In genomic region chr5:92872182-92872581, GRCm38 (mm10) we compare ENCODE assay signal across 10 mouse cellular contexts.
DNase-seq lines count a peak whose midpoint lies in the region; ATAC-seq and TF ChIP-seq lines count a peak whose summit lies in the region.
"Had no signal": no experiment of that assay in that cellular context is flagged by ENCODE, and none has a peak within 500 bp of the region (broad histone marks: within the 10 kb centered on the region; RNA-seq: fewer than 3 reads in every experiment).

No protein-coding gene starts in this region.

- peak; percentile 42 for TF ChIP-seq CTCF in gastrocnemius, adult 2 months (IDR thresholded peaks at IDR 0.05)
- peak; percentile 55 for TF ChIP-seq CTCF in midbrain, postnatal 0 days (IDR thresholded peaks at IDR 0.05)

- whole genome bisulfite sequencing in kidney, embryonic 14.5 days = 72% methylated on average over 4 of the region's 4 CpGs
- WGBS in midbrain, postnatal 0 days = 73% methylated on average over 4 of the region's 4 CpGs
- 81% methylated on average over 4 of the region's 4 CpGs for WGBS in midbrain, embryonic 10.5 days

- H3K4me3 ChIP-seq in gastrocnemius, adult 2 months = no peak overlapping the region
- no peak overlapping the region for H3K4me3 ChIP-seq in kidney, embryonic 14.5 days (ENCODE audit: low read length)
- no peak overlapping the region for H3K4me3 ChIP-seq in midbrain, postnatal 0 days (ENCODE audit: low read depth, low read length)
- H3K4me3 ChIP-seq in midbrain, embryonic 10.5 days = no peak overlapping the region
- H3K4me3 ChIP-seq: hindbrain, embryonic 13.5 days had no signal

- no peak overlapping the region for H3K9ac ChIP-seq in kidney, embryonic 14.5 days (ENCODE audit: low read depth, low read length)
- no peak overlapping the region for H3K9ac ChIP-seq in midbrain, postnatal 0 days (replicated peaks; ENCODE audit: low read length, poor library complexity, severe bottlenecking)
- H3K9ac ChIP-seq: hindbrain, embryonic 13.5 days; liver, embryonic 14.5 days had no signal

- no peak for ATAC-seq in kidney, embryonic 14.5 days (ENCODE audit: low FRiP score, low TSS enrichment)
- ATAC-seq in midbrain, postnatal 0 days (ENCODE audit: low FRiP score) = no peak

- H3K4me2 ChIP-seq in kidney, embryonic 14.5 days (replicated peaks; ENCODE audit: low read depth, low read length) = no peak overlapping the region
- no peak overlapping the region for H3K4me2 ChIP-seq in midbrain, postnatal 0 days (ENCODE audit: low read depth, low read length, poor library complexity, severe bottlenecking)
- H3K4me2 ChIP-seq: heart, embryonic 11.5 days; hindbrain, embryonic 13.5 days had no signal

- no peak for DNase-seq in gastrocnemius, adult 2 months
- DNase-seq in gastrocnemius, postnatal 25 days = no peak
- peak; percentile 38 to 41 for DNase-seq in kidney, postnatal 36 days
- DNase-seq in midbrain, postnatal 0 days (ENCODE audit: low spot score) = peak; percentile 55
- no peak for DNase-seq in midbrain, embryonic 10.5 days (ENCODE audit: low spot score)
- DNase-seq in adrenal gland, postnatal 14 days = no peak

- intact Hi-C loops in gastrocnemius, adult 2 months (cut with DNase I) = no loop called here

- H3K4me1 ChIP-seq in kidney, embryonic 14.5 days (ENCODE audit: control insufficient read depth, insufficient read depth, low read length) = peaks cover 7% of the 10 kb centered on the region; the same call in 1 of the 2 replicates
- H3K4me1 ChIP-seq in midbrain, postnatal 0 days (ENCODE audit: insufficient read depth, low read length) = no peaks in the 10 kb centered on the region
- H3K4me1 ChIP-seq in midbrain, embryonic 10.5 days = peaks cover 1% of the 10 kb centered on the region; the same call in 1 of the 2 replicates
- H3K4me1 ChIP-seq: hindbrain, embryonic 13.5 days had no signal

- no peak overlapping the region for H3K27ac ChIP-seq in gastrocnemius, adult 2 months
- no peak overlapping the region for H3K27ac ChIP-seq in kidney, embryonic 14.5 days (ENCODE audit: low read depth, low read length)
- H3K27ac ChIP-seq in midbrain, postnatal 0 days (ENCODE audit: low read depth, low read length) = no peak overlapping the region
- H3K27ac ChIP-seq in midbrain, embryonic 10.5 days (replicated peaks) = no peak overlapping the region
- H3K27ac ChIP-seq: hindbrain, embryonic 13.5 days; liver, embryonic 14.5 days had no signal

- H3K27me3 ChIP-seq in kidney, embryonic 14.5 days (ENCODE audit: control insufficient read depth, insufficient read depth, low read length) = no peaks in the 10 kb centered on the region
- H3K27me3 ChIP-seq in midbrain, postnatal 0 days (ENCODE audit: insufficient read depth, low read length) = no peaks in the 10 kb centered on the region
- no peaks in the 10 kb centered on the region for H3K27me3 ChIP-seq in midbrain, embryonic 10.5 days (ENCODE audit: low read depth, poor library complexity, severe bottlenecking)
- H3K27me3 ChIP-seq: hindbrain, embryonic 13.5 days had no signal

- H3K9me3 ChIP-seq in kidney, embryonic 14.5 days (ENCODE audit: control insufficient read depth, low read length) = peaks cover 5% of the 10 kb centered on the region; the same call in 1 of the 2 replicates
- no peaks in the 10 kb centered on the region for H3K9me3 ChIP-seq in midbrain, postnatal 0 days (ENCODE audit: low read length)
- H3K9me3 ChIP-seq in midbrain, embryonic 10.5 days (replicated peaks) = no peaks in the 10 kb centered on the region
- H3K9me3 ChIP-seq: hindbrain, embryonic 13.5 days had no signal

- no peaks in the 10 kb centered on the region for H3K36me3 ChIP-seq in kidney, embryonic 14.5 days (ENCODE audit: control insufficient read depth, insufficient read depth, low read length)
- H3K36me3 ChIP-seq in midbrain, postnatal 0 days (ENCODE audit: insufficient read depth, low read length) = no peaks in the 10 kb centered on the region
- peaks cover 10% of the 10 kb centered on the region; the same call in 1 of the 2 replicates for H3K36me3 ChIP-seq in midbrain, embryonic 10.5 days
- H3K36me3 ChIP-seq: hindbrain, embryonic 13.5 days had no signal

Comparison
In these comparisons a context has a peak if more than half of its experiments do, and no peak if none do; other contexts are left out.
1. DNase-seq: peak in kidney, postnatal 36 days (2 of 2) and midbrain, postnatal 0 days (single experiment); none in gastrocnemius, adult 2 months (single experiment), gastrocnemius, postnatal 25 days (single experiment), midbrain, embryonic 10.5 days (single experiment) and adrenal gland, postnatal 14 days (single experiment).